Mouse (Mus musculus) liver, adult 2 months (tissue): ENCODE results near the gene Plppr3. TPM values are rescaled to one million over a fixed set of nuclear protein-coding genes. Genes with fewer than 3 reads are reported as not detected.

Experiments used
- DNase-seq: peaks from one replicate; pipeline ENCODE4 v3.0.0-alpha.2; 2011; ENCODE audit warnings: low read depth, low spot score; ENCODE audit errors: extremely low read depth
- H3K27ac ChIP-seq: fragments of 200-500 bp; replicated peaks from 2 replicates; pipeline ENCODE4 v1.5.1; 2012; ENCODE audit warnings: low read depth, mild to moderate bottlenecking, control low read depth, inconsistent platforms, low read length; ENCODE audit not compliant: insufficient read depth
- H3K27me3 ChIP-seq: fragments of 200-500 bp; 2 replicates; pipeline ENCODE4 v1.6.1; 2012; ENCODE audit warnings: mild to moderate bottlenecking, moderate library complexity, low read length, inconsistent platforms; ENCODE audit not compliant: control insufficient read depth, insufficient read depth
- H3K36me3 ChIP-seq: fragments of 200-500 bp; 2 replicates; pipeline ENCODE4 v1.6.1; 2012; ENCODE audit warnings: low read length, inconsistent platforms; ENCODE audit not compliant: control insufficient read depth, insufficient read depth
- H3K4me1 ChIP-seq: fragments of 200-500 bp; 2 replicates; pipeline ENCODE4 v1.6.1; 2011; ENCODE audit warnings: low read length; ENCODE audit not compliant: control insufficient read depth, insufficient read depth
- H3K4me3 ChIP-seq: fragments of 200-500 bp; 2 replicates; pipeline ENCODE4 v1.5.1; 2011; ENCODE audit warnings: low read depth, mild to moderate bottlenecking, control low read depth, low read length, moderate library complexity; ENCODE audit not compliant: insufficient read depth
- H3K79me2 ChIP-seq: fragments of 200-500 bp; 2 replicates; pipeline ENCODE4 v1.6.1; 2012; ENCODE audit warnings: inconsistent platforms, mild to moderate bottlenecking, low read length, moderate library complexity; ENCODE audit not compliant: control insufficient read depth, insufficient read depth
- H3K9ac ChIP-seq: fragments of 200-500 bp; 2 replicates; pipeline ENCODE4 v1.6.1; 2012; ENCODE audit warnings: low read depth, mild to moderate bottlenecking, control low read depth, inconsistent platforms, low read length
- CTCF ChIP-seq: fragments of 200-500 bp; IDR thresholded peaks from 2 replicates; pipeline ENCODE4 v1.5.1; 2011; ENCODE audit warnings: low read depth, low read length, control low read depth
- POLR2A ChIP-seq: fragments of 200-500 bp; IDR thresholded peaks from 2 replicates; pipeline ENCODE4 v1.6.1; 2011; ENCODE audit warnings: low read length, control low read depth; ENCODE audit not compliant: insufficient read depth; ENCODE audit errors: extremely low read depth
- WGBS: fragments of 180-500 bp; shearing (Covaris S2); methylation state at CpG from one replicate; pipeline ENCODE4 v1.1.7; 2018; 5-methylcytosine and 5-hydroxymethylcytosine counted together
- polyA plus RNA-seq: library from polyadenylated mRNA; depleted of rRNA; stranded (reverse); fragments of >200 nt; gene quantifications from 2 replicates; pipeline ENCODE4 v1.2.3, GENCODE M21; 2012
- total RNA-seq: library from RNA; depleted of rRNA; stranded (reverse); fragments of >200 nt; gene quantifications from 2 replicates; pipeline ENCODE4 v1.2.3, GENCODE M21; 2014

The Plppr3 gene
- total and polyA plus RNA-seq, 2 experiments, result under 0.01 to 0.38 TPM

DNA sequence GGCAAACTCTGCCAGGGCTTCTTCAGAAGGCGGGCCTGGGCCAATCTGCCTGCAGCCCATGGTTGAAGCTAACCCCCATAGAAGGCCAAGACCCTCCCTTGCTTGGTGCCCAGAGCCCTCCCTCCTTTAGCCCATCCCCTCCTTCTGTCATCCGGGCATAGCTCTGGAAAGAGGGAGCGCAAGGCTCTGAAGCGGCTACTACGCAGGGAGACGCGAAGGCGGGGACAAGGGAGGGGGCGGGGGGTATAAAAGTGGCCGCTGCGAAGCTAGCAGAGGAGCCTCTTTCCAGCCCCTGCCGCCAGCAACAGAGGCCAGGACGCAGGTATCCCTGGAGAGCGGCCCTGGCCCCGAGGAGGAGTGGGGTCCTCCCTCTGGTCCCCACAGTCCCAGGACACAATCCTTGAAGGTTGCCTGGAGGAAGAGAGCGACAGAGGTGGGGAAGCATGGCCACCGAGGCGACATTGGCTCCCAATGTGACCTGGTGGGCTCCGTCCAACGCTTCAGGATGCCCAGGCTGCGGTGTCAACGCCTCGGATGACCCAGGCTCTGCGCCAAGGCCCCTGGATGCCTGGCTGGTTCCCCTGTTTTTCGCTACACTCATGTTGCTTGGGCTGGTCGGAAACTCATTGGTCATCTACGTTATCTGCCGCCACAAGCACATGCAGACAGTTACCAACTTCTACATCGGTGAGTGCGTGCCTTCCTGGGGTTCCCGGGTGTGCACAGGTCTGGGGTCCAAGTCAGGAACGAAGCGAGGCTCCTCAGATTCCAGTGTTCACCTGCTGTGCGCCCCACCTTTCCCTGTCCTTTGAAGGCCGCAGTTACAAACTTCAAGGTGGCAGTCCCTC is 44.0 kb upstream of the Plppr3 start:
- Histone ChIP-seq H3K4me1 (peaks cover 4% of the 10 kb centered on the region), H3K9ac (0 out of 2 replicates have a peak overlapping the region, but pooled peaks have one; percentile 19), H3K27ac (no peak overlapping the region), H3K79me2 (peaks cover 7% of the 10 kb centered on the region; the same call in 1 of the 2 replicates), H3K36me3 (no peaks in the 10 kb centered on the region), H3K4me3 (peak overlapping the region; percentile 43; the same call in 1 of the 2 replicates), H3K27me3 (peaks cover 12% of the 10 kb centered on the region)
- 31% methylated on average over 35 of the region's 35 CpGs for WGBS
- TF ChIP-seq CTCF (no peak), POLR2A (no peak)
- DNase-seq, result no peak

DNA sequence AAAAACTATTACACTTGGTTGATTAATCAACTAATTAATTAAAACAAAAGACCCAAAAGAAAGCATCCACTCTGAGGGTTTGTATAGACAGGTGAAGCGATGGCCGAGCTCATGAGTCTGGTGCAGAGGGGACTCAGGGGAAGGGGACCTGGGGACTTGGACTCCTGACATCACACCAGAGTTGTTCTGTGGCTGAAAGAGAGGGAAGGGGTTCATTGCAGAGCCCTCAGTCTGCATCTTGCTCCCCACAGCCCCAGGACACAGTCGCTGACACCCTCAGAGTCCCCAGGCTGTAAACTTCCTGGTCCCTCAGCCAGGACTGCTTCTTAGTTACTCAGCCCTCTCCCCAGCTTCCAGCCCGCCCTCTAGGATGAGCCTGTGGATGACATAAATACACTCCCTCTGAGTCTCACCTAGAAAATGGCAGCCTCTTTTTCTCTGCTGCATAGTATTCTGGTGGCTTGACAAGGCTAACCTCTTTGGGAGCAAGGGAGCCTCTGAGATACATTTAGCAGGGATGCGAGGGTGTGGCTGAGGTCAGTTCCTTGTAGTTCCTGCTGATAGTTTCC is 43.2 kb upstream of the Plppr3 start:
- peaks cover 7% of the 10 kb centered on the region; the same call in 1 of the 2 replicates for H3K79me2 ChIP-seq
- TF ChIP-seq POLR2A (no peak), CTCF (no peak)
- H3K4me3 ChIP-seq, result no peak overlapping the region
- 83% methylated on average over 5 of the region's 5 CpGs for whole genome bisulfite sequencing
- no peak overlapping the region for H3K27ac ChIP-seq
- H3K36me3 ChIP-seq, result no peaks in the 10 kb centered on the region
- H3K4me1 ChIP-seq, result peaks cover 4% of the 10 kb centered on the region
- H3K27me3 ChIP-seq, result peaks cover 12% of the 10 kb centered on the region
- DNase-seq, result no peak
- no peak overlapping the region for H3K9ac ChIP-seq

DNA sequence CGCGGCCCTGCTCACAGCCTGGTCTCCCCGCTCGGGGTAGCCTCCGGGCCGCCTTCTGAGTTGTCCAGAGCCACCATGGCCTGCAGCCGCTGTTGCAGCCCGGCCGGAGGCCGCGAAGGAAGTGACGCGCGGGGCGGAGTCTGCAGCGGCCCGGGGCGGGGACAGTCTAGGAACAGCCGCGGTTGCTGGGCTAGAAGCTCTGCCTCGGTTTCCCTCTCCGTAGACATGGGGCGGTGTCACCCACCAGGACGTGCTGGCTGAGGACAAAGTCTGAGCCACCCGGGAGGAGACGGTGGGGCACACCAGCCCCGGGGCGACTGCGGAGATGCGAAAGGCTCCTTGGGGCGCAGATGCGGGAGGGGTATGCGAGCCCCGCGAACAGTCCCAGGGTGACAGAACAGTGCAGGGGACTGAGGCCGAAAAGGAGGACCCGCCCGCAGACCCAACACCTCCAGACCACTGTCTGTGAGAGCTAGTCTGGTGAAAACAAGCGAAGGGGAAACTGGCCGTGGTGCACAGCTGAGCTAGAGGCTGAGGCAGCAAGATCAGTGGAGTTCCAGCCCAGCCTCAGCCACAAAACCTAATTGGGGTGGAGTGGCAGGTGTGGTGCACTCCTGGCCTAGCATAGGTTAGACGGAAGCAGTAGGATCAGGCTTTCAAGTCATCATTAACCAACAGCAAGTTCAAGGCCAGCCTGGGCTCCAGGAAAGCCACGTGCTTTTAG is 42.5 kb upstream of the Plppr3 start, which contains the start of gene Kiss1r:
Gene Kiss1r, plus strand, starts transcription at position 164 of the 724 bp plus-strand sequence.
- H3K27me3 ChIP-seq, result peaks cover 12% of the 10 kb centered on the region
- peaks cover 7% of the 10 kb centered on the region; the same call in 1 of the 2 replicates for H3K79me2 ChIP-seq
- peak within 1 kb of the TSS; percentile 87 for H3K9ac ChIP-seq
- H3K27ac ChIP-seq, result peak within 1 kb of the TSS; percentile 51
- H3K4me3 ChIP-seq, result peak within 1 kb of the TSS; percentile 73
- no peaks in the 10 kb centered on the region for H3K36me3 ChIP-seq
- TF ChIP-seq POLR2A (peak; percentile 90), CTCF (no peak)
- 2% methylated on average over 42 of the region's 42 CpGs for WGBS
- H3K4me1 ChIP-seq, result peaks cover 4% of the 10 kb centered on the region
- peak; percentile 45 for DNase-seq

DNA sequence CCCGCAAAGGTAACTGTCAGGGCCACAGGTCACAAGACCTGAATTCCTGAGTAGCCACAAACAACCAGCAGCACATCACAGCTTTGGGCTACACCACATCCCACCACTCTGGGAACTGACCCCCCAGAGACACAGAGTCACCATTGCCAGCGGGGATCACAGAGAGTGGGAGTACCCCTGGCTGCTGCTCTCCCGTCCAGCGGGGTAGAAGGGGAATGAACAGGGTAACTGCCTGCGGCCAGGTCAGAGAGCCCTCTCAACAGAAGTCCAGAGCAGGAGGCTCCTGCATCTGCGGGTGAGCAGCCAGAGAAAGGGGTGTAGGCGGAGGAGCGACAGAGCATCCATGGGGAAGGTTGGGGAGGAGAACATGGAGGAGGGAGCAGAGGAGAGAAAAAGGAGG is 41.6 kb upstream of the Plppr3 start:
- H3K79me2 ChIP-seq, result peaks cover 7% of the 10 kb centered on the region; the same call in 1 of the 2 replicates
- no peaks in the 10 kb centered on the region for H3K36me3 ChIP-seq
- no peak for TF ChIP-seq POLR2A
- 12% methylated on average over 8 of the region's 8 CpGs for WGBS
- H3K27ac ChIP-seq, result no peak overlapping the region
- peaks cover 10% of the 10 kb centered on the region for H3K27me3 ChIP-seq
- peak overlapping the region; percentile 87 for H3K9ac ChIP-seq
- DNase-seq, result no peak
- H3K4me3 ChIP-seq, result peak overlapping the region; percentile 73
- H3K4me1 ChIP-seq, result peaks cover 4% of the 10 kb centered on the region

DNA sequence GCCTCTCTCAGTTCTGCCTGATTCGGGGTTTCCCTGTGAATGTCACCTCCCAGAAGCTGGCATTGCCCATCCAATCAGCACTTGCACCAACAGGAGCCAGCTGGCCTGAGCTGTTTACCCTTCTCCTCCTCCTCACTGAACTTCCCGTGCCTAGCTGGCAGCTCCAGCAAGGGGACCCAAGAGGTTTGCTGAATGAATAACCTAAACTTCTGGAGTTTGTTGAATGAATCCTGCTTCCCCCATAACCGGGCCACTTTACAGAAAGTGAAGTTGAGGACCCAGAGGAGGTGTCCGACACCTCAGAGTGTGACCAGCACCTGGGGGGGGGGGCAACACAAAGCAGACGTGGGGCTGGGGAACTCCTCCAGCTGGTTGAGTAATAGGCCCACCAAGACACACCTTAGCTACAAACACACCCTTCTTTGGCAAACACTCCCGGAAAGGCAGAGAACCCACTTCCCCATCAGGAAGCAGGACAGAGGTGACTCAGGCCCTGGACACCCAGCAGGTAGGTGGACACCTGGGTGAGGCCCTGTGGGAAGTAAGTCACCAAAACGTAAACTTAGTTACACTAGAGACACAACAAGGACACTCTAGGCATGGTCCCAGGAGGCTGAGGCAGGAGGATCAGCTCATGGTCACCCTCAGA is 40.6 kb upstream of the Plppr3 start:
- DNase-seq, result peak; percentile 40
- no peak for TF ChIP-seq CTCF
- no peak for TF ChIP-seq POLR2A
- Histone ChIP-seq H3K27me3 (peaks cover under 1% of the 10 kb centered on the region; the same call in 1 of the 2 replicates), H3K4me1 (peaks cover 4% of the 10 kb centered on the region), H3K27ac (no peak overlapping the region), H3K9ac (no peak overlapping the region), H3K79me2 (peaks cover 7% of the 10 kb centered on the region; the same call in 1 of the 2 replicates), H3K36me3 (no peaks in the 10 kb centered on the region), H3K4me3 (no peak overlapping the region)
- WGBS, result 53% methylated on average over 7 of the region's 7 CpGs
